Mouse (Mus musculus): Measurements from ENCODE around the gene Ntrk3. TPM values are rescaled to one million over a fixed set of nuclear protein-coding genes. Genes with fewer than 3 reads are reported as not detected.

Ntrk3 gene
- polyA plus RNA-seq, 1 experiment from 2014 or later, result 0.89 TPM

DNA sequence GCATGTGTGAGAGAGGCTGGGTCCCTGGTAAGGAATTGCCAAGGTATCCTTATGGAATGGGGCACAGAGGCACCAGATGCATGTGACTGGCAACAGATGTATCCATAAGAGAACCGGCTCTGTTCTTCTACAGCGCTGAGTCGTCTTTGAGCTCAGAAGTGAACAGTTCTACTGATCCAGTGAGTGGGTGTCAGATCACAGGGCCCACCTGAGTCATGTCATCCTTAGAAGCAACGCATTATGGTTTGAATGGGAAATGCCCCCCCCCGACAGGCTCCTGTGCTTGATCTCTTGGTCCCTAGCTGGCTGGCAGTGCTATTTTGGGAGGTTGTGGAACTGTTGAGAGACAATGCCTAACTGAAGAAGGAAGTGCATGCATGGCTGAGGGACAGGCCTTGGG is 236.9 kb downstream of the Ntrk3 start:
- H3K4me1 ChIP-seq (replicated peaks; ENCODE audit: control insufficient read depth, insufficient read depth, low read length), result no peaks in the 10 kb centered on the region
- 77% methylated on average over 5 of the region's 5 CpGs for WGBS
- no peak for ATAC-seq (ENCODE audit: low read depth)

GRCm38 (mm10) chr7:78499970-78500369 is 237.8 kb downstream of the Ntrk3 start:
- Histone ChIP-seq H3K4me2 (ENCODE audit: low read depth, low read length) (no peak overlapping the region), H3K27ac (ENCODE audit: low read length) (no peak overlapping the region), H3K36me3 (ENCODE audit: control insufficient read depth, insufficient read depth, low read length) (no peaks in the 10 kb centered on the region), H3K4me1 (replicated peaks; ENCODE audit: control insufficient read depth, insufficient read depth, low read length) (no peaks in the 10 kb centered on the region), H3K9me3 (ENCODE audit: control insufficient read depth, low read length) (no peaks in the 10 kb centered on the region), H3K27me3 (ENCODE audit: control insufficient read depth, insufficient read depth, low read depth, low read length) (no peaks in the 10 kb centered on the region), H3K4me3 (ENCODE audit: low read length) (no peak overlapping the region), H3K9ac (ENCODE audit: low read length) (no peak overlapping the region)
- WGBS, result 59% methylated on average over 1 of the region's 1 CpGs
- no peak for ATAC-seq (ENCODE audit: low read depth)

More for the DNA sequence above, 236.9 kb downstream of the Ntrk3 start:
- no peaks in the 10 kb centered on the region for H3K9me3 ChIP-seq (ENCODE audit: control insufficient read depth, low read length)
- H3K27ac ChIP-seq (ENCODE audit: low read length), result no peak overlapping the region
- H3K4me2 ChIP-seq (ENCODE audit: low read depth, low read length), result no peak overlapping the region
- no peaks in the 10 kb centered on the region for H3K27me3 ChIP-seq (ENCODE audit: control insufficient read depth, insufficient read depth, low read depth, low read length)
- no peaks in the 10 kb centered on the region for H3K36me3 ChIP-seq (ENCODE audit: control insufficient read depth, insufficient read depth, low read length)
- H3K9ac ChIP-seq (ENCODE audit: low read length), result no peak overlapping the region
- no peak overlapping the region for H3K4me3 ChIP-seq (ENCODE audit: low read length)

GRCm38 (mm10) chr7:78498356-78498755 is 239.5 kb downstream of the Ntrk3 start:
- no peaks in the 10 kb centered on the region for H3K4me1 ChIP-seq (replicated peaks; ENCODE audit: control insufficient read depth, insufficient read depth, low read length)

GRCm38 (mm10) chr7:78497819-78498218 is 240.0 kb downstream of the Ntrk3 start:
- Histone ChIP-seq H3K36me3 (ENCODE audit: control insufficient read depth, insufficient read depth, low read length) (no peaks in the 10 kb centered on the region), H3K27me3 (ENCODE audit: control insufficient read depth, insufficient read depth, low read depth, low read length) (no peaks in the 10 kb centered on the region), H3K4me3 (ENCODE audit: low read length) (no peak overlapping the region), H3K27ac (ENCODE audit: low read length) (no peak overlapping the region), H3K9ac (ENCODE audit: low read length) (no peak overlapping the region), H3K4me1 (replicated peaks; ENCODE audit: control insufficient read depth, insufficient read depth, low read length) (no peaks in the 10 kb centered on the region), H3K4me2 (ENCODE audit: low read depth, low read length) (no peak overlapping the region), H3K9me3 (ENCODE audit: control insufficient read depth, low read length) (no peaks in the 10 kb centered on the region)
- no peak for ATAC-seq (ENCODE audit: low read depth)
- 39% methylated on average over 7 of the region's 7 CpGs for WGBS

More at GRCm38 (mm10) chr7:78498356-78498755, 239.5 kb downstream of the Ntrk3 start:
- H3K9ac ChIP-seq (ENCODE audit: low read length), result no peak overlapping the region
- H3K9me3 ChIP-seq (ENCODE audit: control insufficient read depth, low read length), result no peaks in the 10 kb centered on the region
- H3K27me3 ChIP-seq (ENCODE audit: control insufficient read depth, insufficient read depth, low read depth, low read length), result no peaks in the 10 kb centered on the region
- H3K4me3 ChIP-seq (ENCODE audit: low read length), result no peak overlapping the region
- no peaks in the 10 kb centered on the region for H3K36me3 ChIP-seq (ENCODE audit: control insufficient read depth, insufficient read depth, low read length)
- no peak overlapping the region for H3K4me2 ChIP-seq (ENCODE audit: low read depth, low read length)
- no peak overlapping the region for H3K27ac ChIP-seq (ENCODE audit: low read length)
- no peak for ATAC-seq (ENCODE audit: low read depth)
- WGBS, result 76% methylated on average over 4 of the region's 4 CpGs

DNA sequence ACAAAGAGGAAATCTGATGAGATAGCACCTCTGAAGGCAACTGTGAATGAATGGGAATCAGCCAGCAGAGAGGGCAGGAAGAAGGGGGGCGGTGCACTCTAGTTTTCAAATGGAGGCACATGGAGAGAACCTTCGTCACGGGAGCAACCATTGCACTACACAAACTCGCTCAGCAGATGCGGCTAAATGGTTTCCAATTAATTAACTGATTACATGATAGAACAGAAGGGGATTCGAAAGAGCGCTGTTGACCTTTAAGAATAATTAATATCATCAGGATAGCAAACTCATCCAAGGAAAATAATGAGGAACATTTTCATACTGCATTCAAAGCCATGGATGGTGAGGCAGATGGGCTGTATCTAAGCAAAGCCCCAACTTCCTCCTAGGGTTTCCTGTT is 244.2 kb downstream of the Ntrk3 start:
- 83% methylated on average over 7 of the region's 7 CpGs for WGBS
- no peak overlapping the region for H3K4me3 ChIP-seq (ENCODE audit: low read length)
- H3K4me1 ChIP-seq (replicated peaks; ENCODE audit: control insufficient read depth, insufficient read depth, low read length), result no peaks in the 10 kb centered on the region
- no peak overlapping the region for H3K9ac ChIP-seq (ENCODE audit: low read length)
- no peaks in the 10 kb centered on the region for H3K27me3 ChIP-seq (ENCODE audit: control insufficient read depth, insufficient read depth, low read depth, low read length)
- no peak for ATAC-seq (ENCODE audit: low read depth)
- H3K4me2 ChIP-seq (ENCODE audit: low read depth, low read length), result no peak overlapping the region
- no peaks in the 10 kb centered on the region for H3K36me3 ChIP-seq (ENCODE audit: control insufficient read depth, insufficient read depth, low read length)
- H3K27ac ChIP-seq (ENCODE audit: low read length), result no peak overlapping the region
- no peaks in the 10 kb centered on the region for H3K9me3 ChIP-seq (ENCODE audit: control insufficient read depth, low read length)

GRCm38 (mm10) chr7:78491176-78491575 is 246.6 kb downstream of the Ntrk3 start:
- Histone ChIP-seq H3K27me3 (ENCODE audit: control insufficient read depth, insufficient read depth, low read depth, low read length) (no peaks in the 10 kb centered on the region), H3K36me3 (ENCODE audit: control insufficient read depth, insufficient read depth, low read length) (no peaks in the 10 kb centered on the region), H3K27ac (ENCODE audit: low read length) (no peak overlapping the region), H3K9me3 (ENCODE audit: control insufficient read depth, low read length) (no peaks in the 10 kb centered on the region), H3K4me2 (ENCODE audit: low read depth, low read length) (no peak overlapping the region), H3K4me1 (replicated peaks; ENCODE audit: control insufficient read depth, insufficient read depth, low read length) (no peaks in the 10 kb centered on the region), H3K9ac (ENCODE audit: low read length) (no peak overlapping the region), H3K4me3 (ENCODE audit: low read length) (no peak overlapping the region)
- WGBS, result 24% methylated on average over 7 of the region's 7 CpGs
- ATAC-seq (ENCODE audit: low read depth), result no peak

GRCm38 (mm10) chr7:78484290-78484689 is 253.5 kb downstream of the Ntrk3 start:
- 89% methylated on average over 2 of the region's 2 CpGs for WGBS
- H3K27ac ChIP-seq (ENCODE audit: low read length), result no peak overlapping the region
- H3K9ac ChIP-seq (ENCODE audit: low read length), result no peak overlapping the region
- no peaks in the 10 kb centered on the region for H3K36me3 ChIP-seq (ENCODE audit: control insufficient read depth, insufficient read depth, low read length)
- no peak overlapping the region for H3K4me3 ChIP-seq (ENCODE audit: low read length)
- no peaks in the 10 kb centered on the region for H3K9me3 ChIP-seq (ENCODE audit: control insufficient read depth, low read length)
- no peak overlapping the region for H3K4me2 ChIP-seq (ENCODE audit: low read depth, low read length)
- no peaks in the 10 kb centered on the region for H3K27me3 ChIP-seq (ENCODE audit: control insufficient read depth, insufficient read depth, low read depth, low read length)
- no peaks in the 10 kb centered on the region for H3K4me1 ChIP-seq (replicated peaks; ENCODE audit: control insufficient read depth, insufficient read depth, low read length)
- ATAC-seq (ENCODE audit: low read depth), result no peak

- ATAC-seq (ENCODE audit: low read depth), result no peak
- Histone ChIP-seq H3K4me1 (replicated peaks; ENCODE audit: control insufficient read depth, insufficient read depth, low read length) (no peaks in the 10 kb centered on the region), H3K27me3 (ENCODE audit: control insufficient read depth, insufficient read depth, low read depth, low read length) (no peaks in the 10 kb centered on the region), H3K27ac (ENCODE audit: low read length) (no peak overlapping the region), H3K4me2 (ENCODE audit: low read depth, low read length) (no peak overlapping the region), H3K9me3 (ENCODE audit: control insufficient read depth, low read length) (no peaks in the 10 kb centered on the region), H3K9ac (ENCODE audit: low read length) (no peak overlapping the region), H3K36me3 (ENCODE audit: control insufficient read depth, insufficient read depth, low read length) (no peaks in the 10 kb centered on the region), H3K4me3 (ENCODE audit: low read length) (no peak overlapping the region)
- 82% methylated on average over 3 of the region's 3 CpGs for WGBS
Observed at GRCm38 (mm10) chr7:78483729-78484128, 254.1 kb downstream of the Ntrk3 start.

- Histone ChIP-seq H3K4me3 (ENCODE audit: low read length) (no peak overlapping the region), H3K36me3 (ENCODE audit: control insufficient read depth, insufficient read depth, low read length) (no peaks in the 10 kb centered on the region), H3K9ac (ENCODE audit: low read length) (no peak overlapping the region), H3K4me1 (replicated peaks; ENCODE audit: control insufficient read depth, insufficient read depth, low read length) (no peaks in the 10 kb centered on the region), H3K4me2 (ENCODE audit: low read depth, low read length) (no peak overlapping the region), H3K27ac (ENCODE audit: low read length) (no peak overlapping the region), H3K9me3 (ENCODE audit: control insufficient read depth, low read length) (no peaks in the 10 kb centered on the region), H3K27me3 (ENCODE audit: control insufficient read depth, insufficient read depth, low read depth, low read length) (no peaks in the 10 kb centered on the region)
- no peak for ATAC-seq (ENCODE audit: low read depth)
- 72% methylated on average over 2 of the region's 2 CpGs for WGBS
Observed at GRCm38 (mm10) chr7:78483061-78483460, 254.8 kb downstream of the Ntrk3 start.

- no peak overlapping the region for H3K4me3 ChIP-seq (ENCODE audit: low read length)
- WGBS, result 44% methylated on average over 2 of the region's 2 CpGs
Observed at GRCm38 (mm10) chr7:78478881-78479280, 258.9 kb downstream of the Ntrk3 start.

More at GRCm38 (mm10) chr7:78478881-78479280, 258.9 kb downstream of the Ntrk3 start:
- no peak overlapping the region for H3K4me2 ChIP-seq (ENCODE audit: low read depth, low read length)
- H3K9ac ChIP-seq (ENCODE audit: low read length), result no peak overlapping the region
- no peaks in the 10 kb centered on the region for H3K9me3 ChIP-seq (ENCODE audit: control insufficient read depth, low read length)
- H3K27ac ChIP-seq (ENCODE audit: low read length), result no peak overlapping the region
- no peaks in the 10 kb centered on the region for H3K27me3 ChIP-seq (ENCODE audit: control insufficient read depth, insufficient read depth, low read depth, low read length)
- ATAC-seq (ENCODE audit: low read depth), result no peak
- H3K36me3 ChIP-seq (ENCODE audit: control insufficient read depth, insufficient read depth, low read length), result no peaks in the 10 kb centered on the region
- no peaks in the 10 kb centered on the region for H3K4me1 ChIP-seq (replicated peaks; ENCODE audit: control insufficient read depth, insufficient read depth, low read length)
